Mouse (Mus musculus) ovary, postnatal 14 days (tissue): ENCODE results near the gene Olfr884.

Source experiments
- DNase-seq: peaks from one replicate; pipeline ENCODE4 v3.0.0; 2022; ENCODE audit warnings: low spot score

The Olfr884 gene

GRCm38 (mm10) chr9:38046255-38046654 is at the start of gene Olfr884:
Olfr884 (plus strand) TSS chr9:38046555.
- no peak for DNase-seq

- no peak for DNase-seq
These were observed 47.7 kb upstream of the Olfr884 start for GRCm38 (mm10) chr9:37998581-37999204.

GRCm38 (mm10) chr9:38000021-38000420 is 46.3 kb upstream of the Olfr884 start:
- DNase-seq, result no peak

- no peak for DNase-seq
These were observed 20.8 kb upstream of the Olfr884 start, which contains the start of gene Olfr883 for GRCm38 (mm10) chr9:38025508-38025907. Olfr883 (plus strand) TSS chr9:38025808.

GRCm38 (mm10) chr9:38061022-38061421 is 14.7 kb downstream of the Olfr884 start, which contains the start of gene Olfr885:
Olfr885 (plus strand) TSS chr9:38061322.
- no peak for DNase-seq

GRCm38 (mm10) chr9:38083772-38084171 is 37.4 kb downstream of the Olfr884 start, which contains the start of gene Olfr887:
Olfr887 (plus strand) TSS chr9:38084072.
- DNase-seq, result no peak
